Mouse (Mus musculus) midbrain, embryonic 15.5 days (tissue): ENCODE measurements around the gene Srrm2. TPM values are rescaled to one million over a fixed set of nuclear protein-coding genes. Genes with fewer than 3 reads are reported as not detected.

ENCODE experiments used
- ATAC-seq: fragments of 200-750 bp; cut with Nextera tagmentation; replicated peaks from 2 replicates; pipeline ENCODE4 v1.8.0; 2017; ENCODE audit warnings: moderate TSS enrichment
- H3K27ac ChIP-seq: fragments of 300-500 bp; sonication (generic); 2 replicates; pipeline ENCODE4 v1.5.1; 2015; ENCODE audit warnings: mild to moderate bottlenecking, inconsistent platforms
- H3K27me3 ChIP-seq: fragments of 300-500 bp; sonication (generic); replicated peaks from 2 replicates; pipeline ENCODE4 v1.6.1; 2015; ENCODE audit warnings: inconsistent platforms
- H3K36me3 ChIP-seq: fragments of 300-500 bp; sonication (generic); replicated peaks from 2 replicates; pipeline ENCODE4 v1.6.1; 2015; ENCODE audit warnings: inconsistent platforms
- H3K4me1 ChIP-seq: fragments of 300-500 bp; sonication (generic); 2 replicates; pipeline ENCODE4 v1.6.1; 2015; ENCODE audit warnings: inconsistent platforms
- H3K4me2 ChIP-seq: fragments of 300-500 bp; sonication (generic); 2 replicates; pipeline ENCODE4 v1.6.1; 2015; ENCODE audit warnings: inconsistent platforms, mild to moderate bottlenecking, moderate library complexity
- H3K4me3 ChIP-seq: fragments of 300-500 bp; sonication (generic); 2 replicates; pipeline ENCODE4 v1.5.1; 2015; ENCODE audit warnings: mild to moderate bottlenecking, inconsistent platforms
- H3K9ac ChIP-seq: fragments of 300-500 bp; sonication (generic); 2 replicates; pipeline ENCODE4 v1.6.1; 2015; ENCODE audit warnings: mild to moderate bottlenecking, inconsistent platforms
- H3K9me3 ChIP-seq: fragments of 300-500 bp; sonication (generic); 2 replicates; pipeline ENCODE4 v1.6.1; 2016; ENCODE audit warnings: inconsistent platforms
- WGBS: fragments of 180-500 bp; shearing (Covaris S2); methylation state at CpG from one replicate; pipeline ENCODE4 v1.1.7; 2015; ENCODE audit warnings: mixed read lengths; 5-methylcytosine and 5-hydroxymethylcytosine counted together
- polyA plus RNA-seq: library from polyadenylated mRNA; unstranded; fragments of >200 nt; fragmentation: Nextera tagmentation; extraction: Ambion mirVana; gene quantifications from 2 replicates; pipeline ENCODE4 v1.2.1, GENCODE M21; 2015

Srrm2 gene
- 552 and 579 TPM in 2 replicates for polyA plus RNA-seq

GRCm38 (mm10) chr17:23790269-23791078, at the start of gene Srrm2:
TSS of gene Srrm2 (plus strand) at chr17:23790532.
- under 1% methylated on average over 29 of the region's 29 CpGs for WGBS

GRCm38 (mm10) chr17:23740598-23741021, 49.7 kb upstream of the Srrm2 start, which contains the start of gene Paqr4:
TSS of gene Paqr4 (minus strand) at chr17:23740867.
- peaks cover 47% of the 10 kb centered on the region for H3K27me3 ChIP-seq
- no peaks in the 10 kb centered on the region for H3K9me3 ChIP-seq
- peak within 1 kb of the TSS; percentile 77 for H3K9ac ChIP-seq
- peaks cover 4% of the 10 kb centered on the region; the same call in 1 of the 2 replicates for H3K36me3 ChIP-seq
- H3K4me1 ChIP-seq: peaks cover 47% of the 10 kb centered on the region
- 11% methylated on average over 13 of the region's 13 CpGs for WGBS
- peak within 1 kb of the TSS; percentile 84 for H3K4me3 ChIP-seq
- peak within 1 kb of the TSS; percentile 84 for H3K27ac ChIP-seq
- peak within 1 kb of the TSS; percentile 83 for H3K4me2 ChIP-seq
- ATAC-seq: peak; percentile 5; the same call in 1 of the 2 replicates

More at GRCm38 (mm10) chr17:23790269-23791078, at the start of gene Srrm2:
- Histone ChIP-seq H3K36me3 (no peaks in the 10 kb centered on the region), H3K4me2 (peak within 1 kb of the TSS; percentile 65), H3K27me3 (no peaks in the 10 kb centered on the region), H3K27ac (peak within 1 kb of the TSS; percentile 95), H3K4me1 (peaks cover 41% of the 10 kb centered on the region), H3K4me3 (peak within 1 kb of the TSS; percentile 45), H3K9ac (peak within 1 kb of the TSS; percentile 69), H3K9me3 (no peaks in the 10 kb centered on the region)
- ATAC-seq: peak; percentile 27

GRCm38 (mm10) chr17:23741359-23742209, 48.7 kb upstream of the Srrm2 start:
- Histone ChIP-seq H3K4me1 (peaks cover 55% of the 10 kb centered on the region), H3K4me2 (peak overlapping the region; percentile 40)

GRCm38 (mm10) chr17:23742210-23742793, 48.0 kb upstream of the Srrm2 start:
- Histone ChIP-seq H3K27me3 (peaks cover 59% of the 10 kb centered on the region), H3K9me3 (no peaks in the 10 kb centered on the region), H3K27ac (no peak overlapping the region), H3K36me3 (no peaks in the 10 kb centered on the region), H3K9ac (no peak overlapping the region), H3K4me2 (peak overlapping the region; percentile 40), H3K4me1 (peaks cover 54% of the 10 kb centered on the region), H3K4me3 (peak overlapping the region; percentile 22)
- ATAC-seq: no peak
- WGBS: 8% methylated on average over 44 of the region's 44 CpGs

More at GRCm38 (mm10) chr17:23741359-23742209, 48.7 kb upstream of the Srrm2 start:
- H3K27me3 ChIP-seq: peaks cover 53% of the 10 kb centered on the region
- no peaks in the 10 kb centered on the region for H3K9me3 ChIP-seq
- 50% methylated on average over 38 of the region's 38 CpGs for WGBS
- H3K4me3 ChIP-seq: peak overlapping the region; percentile 22; the same call in 1 of the 2 replicates
- no peak overlapping the region for H3K9ac ChIP-seq
- 0 out of 2 replicates have a peak, but pooled peaks cover under 1% of the 10 kb centered on the region for H3K36me3 ChIP-seq
- ATAC-seq: no peak
- no peak overlapping the region for H3K27ac ChIP-seq

- Histone ChIP-seq H3K9me3 (no peaks in the 10 kb centered on the region), H3K27me3 (peaks cover 64% of the 10 kb centered on the region), H3K27ac (no peak overlapping the region), H3K36me3 (no peaks in the 10 kb centered on the region), H3K9ac (no peak overlapping the region), H3K4me1 (peaks cover 48% of the 10 kb centered on the region), H3K4me3 (peak overlapping the region; percentile 22; the same call in 1 of the 2 replicates), H3K4me2 (no peak overlapping the region)
- WGBS: 63% methylated on average over 12 of the region's 12 CpGs
- ATAC-seq: no peak
Measured at GRCm38 (mm10) chr17:23742941-23743340, 47.4 kb upstream of the Srrm2 start.

GRCm38 (mm10) chr17:23744076-23744475, 46.3 kb upstream of the Srrm2 start:
- Histone ChIP-seq H3K36me3 (no peaks in the 10 kb centered on the region), H3K9me3 (no peaks in the 10 kb centered on the region), H3K4me2 (no peak overlapping the region), H3K4me3 (no peak overlapping the region), H3K9ac (no peak overlapping the region), H3K4me1 (peaks cover 37% of the 10 kb centered on the region), H3K27me3 (peaks cover 64% of the 10 kb centered on the region), H3K27ac (no peak overlapping the region)
- no peak for ATAC-seq
- 21% methylated on average over 8 of the region's 8 CpGs for WGBS

- Histone ChIP-seq H3K27me3 (peaks cover 64% of the 10 kb centered on the region), H3K9me3 (no peaks in the 10 kb centered on the region), H3K4me3 (peak overlapping the region; percentile 45), H3K27ac (no peak overlapping the region), H3K9ac (no peak overlapping the region), H3K4me2 (peak overlapping the region; percentile 86), H3K36me3 (no peaks in the 10 kb centered on the region), H3K4me1 (peaks cover 33% of the 10 kb centered on the region)
- 3% methylated on average over 14 of the region's 14 CpGs for WGBS
- ATAC-seq: no peak
Measured at GRCm38 (mm10) chr17:23744651-23745050, 45.7 kb upstream of the Srrm2 start.

GRCm38 (mm10) chr17:23745301-23746251, 44.8 kb upstream of the Srrm2 start, which contains the start of gene Kremen2:
TSS of gene Kremen2 (minus strand) at chr17:23745833.
- peak within 1 kb of the TSS; percentile 45 for H3K4me3 ChIP-seq
- 1% methylated on average over 44 of the region's 45 CpGs for WGBS
- peak within 1 kb of the TSS; percentile 86 for H3K4me2 ChIP-seq
- H3K4me1 ChIP-seq: peaks cover 31% of the 10 kb centered on the region
- H3K36me3 ChIP-seq: no peaks in the 10 kb centered on the region
- peak; percentile 43; the same call in 1 of the 2 replicates for ATAC-seq
- H3K9ac ChIP-seq: peak within 1 kb of the TSS; percentile 53
- H3K27me3 ChIP-seq: peaks cover 63% of the 10 kb centered on the region
- no peaks in the 10 kb centered on the region for H3K9me3 ChIP-seq
- H3K27ac ChIP-seq: no peak within 1 kb of the TSS

- Histone ChIP-seq H3K36me3 (no peaks in the 10 kb centered on the region; the same call in 1 of the 2 replicates), H3K4me1 (peaks cover 27% of the 10 kb centered on the region), H3K27ac (no peak overlapping the region), H3K27me3 (peaks cover 56% of the 10 kb centered on the region), H3K9me3 (no peaks in the 10 kb centered on the region), H3K9ac (no peak overlapping the region), H3K4me3 (peak overlapping the region; percentile 45; the same call in 1 of the 2 replicates), H3K4me2 (peak overlapping the region; percentile 86)
- 3% methylated on average over 12 of the region's 12 CpGs for WGBS
- no peak; the same call in 1 of the 2 replicates for ATAC-seq
Measured at GRCm38 (mm10) chr17:23746311-23746710, 44.0 kb upstream of the Srrm2 start.

- Histone ChIP-seq H3K4me1 (peaks cover 27% of the 10 kb centered on the region), H3K4me2 (no peak overlapping the region), H3K4me3 (no peak overlapping the region), H3K9me3 (no peaks in the 10 kb centered on the region), H3K27me3 (peaks cover 52% of the 10 kb centered on the region), H3K27ac (no peak overlapping the region), H3K36me3 (no peaks in the 10 kb centered on the region; the same call in 1 of the 2 replicates), H3K9ac (no peak overlapping the region)
- WGBS: 89% methylated on average over 3 of the region's 3 CpGs
- ATAC-seq: no peak
Measured at GRCm38 (mm10) chr17:23746767-23747166, 43.6 kb upstream of the Srrm2 start.

- Histone ChIP-seq H3K27me3 (peaks cover 45% of the 10 kb centered on the region), H3K36me3 (peaks cover under 1% of the 10 kb centered on the region), H3K4me3 (no peak overlapping the region), H3K4me2 (no peak overlapping the region), H3K27ac (no peak overlapping the region), H3K9ac (no peak overlapping the region), H3K9me3 (no peaks in the 10 kb centered on the region), H3K4me1 (peaks cover 21% of the 10 kb centered on the region)
- WGBS: 85% methylated on average over 3 of the region's 3 CpGs
- ATAC-seq: no peak
Measured at GRCm38 (mm10) chr17:23747471-23747870, 42.9 kb upstream of the Srrm2 start.
